Mouse (Mus musculus) cerebellum, adult 9-11 months (tissue): ENCODE measurements at regions not wholly inside any gene's neighbourhood (a gene's known extent, or its start where the extent isn't known, plus 50 kb on each side); places are given as distances from the start of the nearest gene placed in this dataset.

Experiments
- DNase-seq: peaks from one replicate; pipeline ENCODE4 v3.0.0; 2022

- DNase-seq: no peak
Observed at GRCm38 (mm10) chr17:7680658-7681057, 146.4 kb downstream of the Fndc1 start.

- no peak for DNase-seq
Observed at GRCm38 (mm10) chr17:7679786-7680185, 147.3 kb downstream of the Fndc1 start.

GRCm38 (mm10) chr17:7678898-7679297 lies 148.2 kb downstream of the Fndc1 start:
- no peak for DNase-seq

GRCm38 (mm10) chr17:7677796-7678195 lies 149.3 kb downstream of the Fndc1 start:
- DNase-seq: no peak

- DNase-seq: no peak
Observed at GRCm38 (mm10) chr17:7677301-7677700, 149.8 kb downstream of the Fndc1 start.

- DNase-seq: no peak
Observed at GRCm38 (mm10) chr17:7676776-7677175, 150.3 kb downstream of the Fndc1 start.

GRCm38 (mm10) chr17:7674511-7674910 lies 152.6 kb downstream of the Fndc1 start:
- no peak for DNase-seq

GRCm38 (mm10) chr17:7667826-7668225 lies 159.3 kb downstream of the Fndc1 start:
- DNase-seq: no peak

- DNase-seq: no peak
Observed at GRCm38 (mm10) chr17:7666781-7667398, 160.2 kb downstream of the Fndc1 start.

- no peak for DNase-seq
Observed at GRCm38 (mm10) chr17:7666207-7666606, 160.9 kb downstream of the Fndc1 start.

GRCm38 (mm10) chr17:7665686-7666085 lies 161.4 kb downstream of the Fndc1 start:
- DNase-seq: no peak

- DNase-seq: no peak
Observed at GRCm38 (mm10) chr17:7663896-7664880, 162.9 kb downstream of the Fndc1 start.

GRCm38 (mm10) chr17:7656503-7656902 lies 170.6 kb downstream of the Fndc1 start:
- DNase-seq: no peak

- DNase-seq: no peak
Observed at GRCm38 (mm10) chr17:7655966-7656365, 171.1 kb downstream of the Fndc1 start.

- no peak for DNase-seq
Observed at GRCm38 (mm10) chr17:7654064-7654564, 173.0 kb downstream of the Fndc1 start.

GRCm38 (mm10) chr17:7652037-7652436 lies 175.1 kb downstream of the Fndc1 start:
- DNase-seq: no peak

GRCm38 (mm10) chr17:7650417-7650816 lies 176.7 kb downstream of the Fndc1 start:
- no peak for DNase-seq

GRCm38 (mm10) chr17:7644857-7645481 lies 182.1 kb downstream of the Fndc1 start:
- DNase-seq: no peak

GRCm38 (mm10) chr17:7643640-7644039 lies 183.5 kb downstream of the Fndc1 start:
- DNase-seq: no peak

GRCm38 (mm10) chr17:7642442-7642887 lies 184.6 kb downstream of the Fndc1 start:
- no peak for DNase-seq

- DNase-seq: no peak
Observed at GRCm38 (mm10) chr17:7634291-7634664, 192.8 kb downstream of the Fndc1 start.

- no peak for DNase-seq
Observed at GRCm38 (mm10) chr17:7633382-7634290, 193.5 kb downstream of the Fndc1 start.
